Mouse (Mus musculus) myocyte (in vitro differentiated cells): ENCODE results near the gene Gcfc2.

Source experiments
- CEBPB ChIP-seq: IDR thresholded peaks from 2 replicates; pipeline ENCODE4 v1.6.1; 2011; ENCODE audit warnings: mild to moderate bottlenecking, moderate library complexity; ENCODE audit not compliant: poor library complexity, insufficient read depth, severe bottlenecking
- MAX ChIP-seq: IDR thresholded peaks from one replicate; pipeline ENCODE4 v1.6.1; 2011; ENCODE audit warnings: low read depth, mild to moderate bottlenecking, control low read depth
- POLR2A ChIP-seq: IDR thresholded peaks from one replicate; pipeline ENCODE4 v1.6.1; 2011; ENCODE audit warnings: low read depth, mild to moderate bottlenecking, control low read depth, moderate library complexity; ENCODE audit not compliant: insufficient read length
- POLR2AphosphoS2 ChIP-seq: IDR thresholded peaks from one replicate; pipeline ENCODE4 v1.6.1; 2011; ENCODE audit warnings: low read depth, control low read depth; ENCODE audit not compliant: insufficient read length
- TCF12 ChIP-seq: IDR thresholded peaks from one replicate; pipeline ENCODE4 v1.6.1; 2011; ENCODE audit warnings: mild to moderate bottlenecking, control low read depth; ENCODE audit not compliant: poor library complexity, insufficient read depth, severe bottlenecking

DNA sequence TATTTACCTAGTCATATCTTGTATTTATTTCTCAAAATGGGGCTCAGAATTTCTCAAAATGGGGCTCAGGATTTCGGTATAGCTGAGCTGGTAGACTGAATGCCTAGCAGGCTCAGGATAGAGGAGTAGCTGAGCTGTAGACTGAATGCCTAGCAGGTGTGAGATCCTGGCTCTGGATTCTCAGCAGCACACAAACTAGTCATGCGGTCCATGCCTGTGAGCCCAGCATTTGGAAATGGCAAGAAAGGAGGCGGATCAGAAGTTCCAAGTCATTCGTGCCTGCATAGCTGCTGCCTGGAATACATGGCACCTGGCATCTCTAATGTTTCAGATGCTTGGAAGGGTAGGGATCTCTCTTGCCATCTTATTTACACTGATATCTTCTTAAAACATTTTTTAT is 5.9 kb downstream of the Gcfc2 start:
- TF ChIP-seq POLR2AphosphoS2 (no peak), POLR2A (no peak), MAX (no peak), CEBPB (no peak), TCF12 (no peak)
